Mouse (Mus musculus) thymus, postnatal 14 days (tissue): ENCODE results near the gene Slc1a2.

ENCODE experiments used
- DNase-seq: peaks from one replicate; pipeline ENCODE4 v3.0.0; 2021

The Slc1a2 gene

GRCm38 (mm10) chr2:102658163-102658660, at the start of gene Slc1a2:
Gene Slc1a2, plus strand, starts transcription at chr2:102658659.
- no peak for DNase-seq

- DNase-seq, result no peak
Measured at GRCm38 (mm10) chr2:102610485-102610884, 48.0 kb upstream of the Slc1a2 start.

- DNase-seq, result no peak
Measured at GRCm38 (mm10) chr2:102616637-102617036, 41.8 kb upstream of the Slc1a2 start.

DNA sequence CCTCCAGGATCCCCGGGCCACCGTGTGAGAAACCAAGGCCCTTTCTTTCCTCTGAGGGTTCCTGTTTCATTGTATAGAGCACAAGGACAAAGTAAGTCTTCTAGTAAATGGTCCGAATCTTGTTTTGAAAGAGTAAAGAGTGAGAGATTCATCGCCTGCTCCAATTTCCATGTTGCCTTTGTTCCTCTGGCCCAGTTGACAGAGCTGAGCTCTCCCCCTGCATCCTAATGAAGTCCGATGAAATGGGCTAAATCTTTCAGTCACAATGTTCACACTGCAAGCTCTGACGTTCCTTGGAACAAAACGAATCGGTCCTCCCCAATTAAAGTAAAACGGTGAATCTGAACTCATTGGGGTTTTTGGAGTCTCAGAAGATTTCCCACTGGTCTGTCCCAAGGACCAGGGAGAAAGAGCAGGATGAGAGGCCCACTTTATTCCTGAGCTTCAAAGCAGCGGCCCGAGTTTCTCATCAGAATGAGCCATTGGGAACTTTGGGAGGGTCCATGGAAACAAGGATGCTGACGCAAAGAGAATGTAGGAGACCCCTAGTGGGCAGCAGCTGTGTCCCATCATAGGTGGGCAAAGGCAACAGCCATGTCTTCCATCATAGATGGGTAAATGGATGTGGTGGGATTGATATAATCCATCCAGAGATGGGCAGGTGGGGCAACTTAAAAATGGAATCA, 37.6 kb upstream of the Slc1a2 start:
- DNase-seq, result no peak

- DNase-seq, result no peak
Measured at GRCm38 (mm10) chr2:102622176-102622575, 36.3 kb upstream of the Slc1a2 start.

- DNase-seq, result no peak
Measured at GRCm38 (mm10) chr2:102622943-102623342, 35.5 kb upstream of the Slc1a2 start.

GRCm38 (mm10) chr2:102624538-102624937, 33.9 kb upstream of the Slc1a2 start:
- no peak for DNase-seq

DNA sequence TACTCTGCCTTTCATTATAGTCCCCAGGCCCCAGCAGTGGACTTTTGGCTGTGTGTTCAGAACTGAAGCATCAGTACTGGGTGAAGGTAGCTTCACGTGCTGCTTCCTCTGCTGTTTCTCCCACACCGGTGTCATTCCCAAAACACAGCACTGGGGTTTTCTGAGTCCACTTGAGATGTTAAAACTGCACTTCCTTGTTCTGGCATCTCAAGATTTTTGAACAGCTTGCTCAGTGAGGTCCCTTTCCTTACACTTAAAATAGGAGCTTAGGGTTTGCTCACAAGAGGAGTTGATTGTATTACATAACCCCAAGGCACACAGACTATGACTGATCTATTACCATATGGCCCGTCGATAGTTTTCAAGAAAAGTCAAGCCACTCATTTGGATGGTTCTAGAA, 26.1 kb upstream of the Slc1a2 start:
- no peak for DNase-seq

GRCm38 (mm10) chr2:102634010-102634409, 24.4 kb upstream of the Slc1a2 start:
- no peak for DNase-seq

GRCm38 (mm10) chr2:102635523-102636060, 22.9 kb upstream of the Slc1a2 start:
- DNase-seq, result no peak

DNA sequence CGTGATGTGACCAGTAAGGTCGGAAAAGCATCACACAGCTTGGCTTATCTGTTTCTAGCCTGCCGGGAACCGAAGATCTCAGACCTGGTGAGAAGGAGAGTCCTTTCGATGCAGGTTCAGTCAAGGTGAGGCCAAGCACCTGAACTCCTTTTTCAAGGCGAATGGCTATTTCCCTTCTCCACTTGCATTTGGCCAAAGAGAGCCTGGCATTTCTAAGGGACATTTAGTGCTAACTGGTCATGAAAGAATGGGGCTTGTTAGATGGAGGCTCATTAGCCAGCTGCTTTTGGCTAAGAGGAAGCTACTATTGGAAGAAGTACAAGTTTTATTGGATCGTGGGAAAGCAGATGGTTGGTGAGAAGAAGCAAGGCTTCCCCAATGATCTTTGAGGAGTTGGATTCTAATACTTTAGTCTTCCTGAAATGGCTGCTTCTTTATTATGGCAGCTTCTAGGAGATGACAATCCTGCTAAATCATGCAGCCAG, 22.3 kb upstream of the Slc1a2 start:
- no peak for DNase-seq

- DNase-seq, result no peak
Measured at GRCm38 (mm10) chr2:102638140-102638539, 20.3 kb upstream of the Slc1a2 start.

- DNase-seq, result no peak
Measured at GRCm38 (mm10) chr2:102638690-102639089, 19.8 kb upstream of the Slc1a2 start.

DNA sequence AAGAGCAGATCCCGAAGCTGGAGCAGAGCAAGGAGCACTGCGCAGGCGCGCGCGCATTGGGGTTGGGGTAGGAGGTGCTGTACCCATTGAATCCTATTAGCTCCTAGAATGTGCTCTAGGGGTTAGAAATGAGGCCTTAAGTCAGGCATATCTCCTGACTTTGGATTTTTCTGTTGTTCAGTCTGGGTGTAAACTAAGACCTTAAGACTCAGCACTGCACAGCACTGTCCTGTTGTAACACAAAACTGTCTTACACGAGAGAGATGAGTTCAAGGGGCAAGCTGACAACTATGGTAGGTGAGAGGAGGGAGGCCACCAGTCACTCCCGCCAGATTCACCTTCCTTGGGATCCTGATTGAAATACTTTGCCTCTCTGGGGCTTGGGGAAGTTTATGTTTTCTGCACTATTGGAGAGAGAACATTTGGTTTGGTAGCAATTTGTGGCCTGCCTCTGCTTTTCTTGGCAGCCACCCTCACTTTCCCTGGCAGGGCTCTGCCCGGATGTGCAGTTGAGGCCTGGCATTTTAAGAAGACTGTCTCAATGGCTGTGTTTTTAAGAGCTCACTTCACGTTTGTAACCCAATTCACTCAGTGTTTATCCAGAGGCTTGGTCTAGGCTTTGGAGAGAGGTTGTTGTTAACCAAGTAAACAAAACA, 9.5 kb upstream of the Slc1a2 start:
- DNase-seq, result no peak

DNA sequence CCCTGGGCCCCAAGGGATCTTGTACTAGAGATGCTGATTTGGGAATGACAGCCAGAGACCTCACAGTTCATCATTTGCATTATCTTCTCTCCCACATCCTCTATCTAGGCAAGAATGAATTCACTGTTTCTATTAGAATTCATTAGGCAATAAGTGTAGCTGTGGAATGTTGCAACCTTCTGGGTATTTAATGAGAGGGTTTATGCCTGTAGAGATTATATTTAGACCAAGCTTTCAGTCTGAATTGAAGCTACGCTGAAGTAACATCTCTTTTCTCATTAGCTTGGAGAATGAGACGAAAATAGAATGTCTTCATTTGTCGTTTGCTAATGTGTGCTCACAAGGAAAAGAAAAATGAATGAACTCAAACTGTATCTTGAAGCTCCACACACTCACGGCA, 8.1 kb upstream of the Slc1a2 start:
- no peak for DNase-seq

DNA sequence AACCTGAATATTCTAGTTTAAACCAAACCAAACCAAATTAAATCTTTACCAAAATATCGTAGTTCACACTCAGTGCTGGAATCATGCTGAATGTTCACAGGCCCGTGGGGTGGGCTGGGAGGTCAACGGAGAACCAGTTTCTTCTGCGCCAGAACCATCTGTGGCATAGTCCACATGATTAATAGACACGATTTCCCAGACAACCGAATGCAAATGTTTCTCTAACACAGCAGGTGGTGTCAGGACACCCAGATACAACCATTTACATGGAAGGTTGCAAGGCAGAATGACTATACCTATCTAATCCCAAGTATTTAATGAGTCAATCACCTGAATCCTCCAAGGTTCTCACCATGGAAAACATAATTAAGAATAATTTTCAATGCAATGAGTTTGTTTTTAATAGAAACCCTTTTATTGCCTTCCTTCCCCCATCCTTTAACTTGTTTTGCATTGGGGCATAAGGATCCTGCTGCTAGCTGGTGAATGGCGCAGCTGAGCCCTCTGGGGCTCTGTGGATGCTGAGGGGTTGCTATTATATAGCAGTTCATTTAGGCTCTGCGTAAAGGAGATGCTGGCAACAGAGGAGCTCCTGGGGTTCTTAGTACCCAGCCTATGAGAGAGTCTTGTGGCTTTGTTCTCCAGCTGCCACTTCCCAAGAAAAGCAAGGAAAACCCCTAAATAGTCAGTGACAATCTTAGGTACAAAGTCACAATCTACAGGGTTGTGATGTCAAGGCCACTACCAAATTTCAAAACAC, 2.3 kb upstream of the Slc1a2 start:
- no peak for DNase-seq

- DNase-seq, result no peak
Measured at GRCm38 (mm10) chr2:102657726-102658125, 733 bp upstream of the Slc1a2 start.

DNA sequence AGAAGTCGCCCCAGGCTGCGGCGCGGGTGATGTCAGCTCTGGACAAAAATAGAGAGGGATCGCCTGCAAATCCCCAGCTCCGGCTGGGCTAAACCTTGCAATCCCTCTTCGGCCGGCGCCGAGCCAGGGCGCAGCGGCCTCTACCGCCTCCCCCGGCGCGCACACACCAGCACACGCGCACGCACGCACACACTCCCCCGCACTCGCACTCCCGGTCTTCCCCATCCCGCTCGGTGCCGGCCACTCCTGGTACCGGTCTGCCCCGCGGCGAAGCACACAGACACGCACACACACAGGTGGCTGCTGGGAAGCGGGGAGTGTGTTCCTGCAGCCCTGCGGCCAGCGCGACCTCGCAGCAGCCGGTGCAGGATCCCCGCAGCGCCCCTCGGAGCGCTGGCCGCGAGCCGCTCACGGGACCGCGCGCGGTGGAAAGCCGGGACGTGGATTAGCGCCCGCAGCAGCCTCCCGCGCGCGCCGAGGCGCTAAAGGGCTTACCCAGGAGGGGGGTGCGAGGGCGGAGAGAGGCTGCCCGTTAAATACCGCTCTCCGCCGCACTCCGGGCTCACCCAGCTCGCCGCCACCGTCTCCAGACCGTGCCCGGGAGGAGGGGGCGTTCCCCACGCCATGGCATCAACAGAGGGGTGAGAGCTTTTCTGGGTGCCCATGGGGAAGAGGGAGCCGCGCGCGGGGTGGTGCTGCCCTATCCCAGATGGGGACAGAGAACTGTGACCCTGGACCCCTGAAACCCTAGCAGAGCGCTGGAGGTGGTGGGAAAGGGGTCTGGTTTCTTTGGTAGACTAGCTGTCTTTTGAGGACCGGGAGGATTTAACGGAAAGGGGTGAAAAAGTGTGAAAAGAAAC, 432 bp downstream of the Slc1a2 start:
- DNase-seq, result no peak

DNA sequence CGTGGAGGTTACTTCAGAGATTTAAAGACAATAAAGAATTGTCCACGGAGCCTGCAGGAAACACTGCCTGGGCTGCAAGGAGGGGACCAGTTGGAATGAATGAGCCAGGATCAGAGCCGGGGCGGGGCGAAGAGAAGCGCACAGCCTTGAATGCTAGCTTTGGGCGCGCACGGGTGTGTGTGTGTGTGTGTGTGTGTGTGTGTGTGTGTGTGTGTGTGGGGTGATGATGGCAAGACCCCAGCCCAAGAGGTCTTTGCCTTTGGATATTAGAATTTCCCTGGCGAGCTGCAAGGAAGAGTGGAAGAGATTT, 1.0 kb downstream of the Slc1a2 start:
- DNase-seq, result no peak

- no peak for DNase-seq
Measured at GRCm38 (mm10) chr2:102661052-102661451, 2.6 kb downstream of the Slc1a2 start.

- no peak for DNase-seq
Measured at GRCm38 (mm10) chr2:102662911-102663310, 4.5 kb downstream of the Slc1a2 start.

DNA sequence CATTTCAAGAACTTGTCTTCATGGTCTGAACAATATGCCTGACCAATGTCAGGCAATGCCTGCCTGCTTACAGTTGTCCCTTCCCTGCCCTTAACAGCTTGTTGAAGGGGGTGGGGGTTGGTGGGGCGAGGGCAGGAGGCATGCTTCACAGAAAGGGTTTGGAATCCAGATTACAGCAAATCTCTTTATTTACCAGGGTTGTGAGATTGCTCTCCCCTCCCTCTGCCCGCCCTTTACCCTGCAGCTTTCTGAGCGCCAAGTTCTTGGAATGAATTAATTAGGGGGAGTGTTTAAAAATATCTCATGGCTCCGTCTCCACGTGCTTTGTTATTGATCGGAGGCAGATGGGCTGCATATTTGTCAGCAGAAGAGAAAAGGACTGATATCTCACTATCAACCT, 4.9 kb downstream of the Slc1a2 start:
- no peak for DNase-seq

DNA sequence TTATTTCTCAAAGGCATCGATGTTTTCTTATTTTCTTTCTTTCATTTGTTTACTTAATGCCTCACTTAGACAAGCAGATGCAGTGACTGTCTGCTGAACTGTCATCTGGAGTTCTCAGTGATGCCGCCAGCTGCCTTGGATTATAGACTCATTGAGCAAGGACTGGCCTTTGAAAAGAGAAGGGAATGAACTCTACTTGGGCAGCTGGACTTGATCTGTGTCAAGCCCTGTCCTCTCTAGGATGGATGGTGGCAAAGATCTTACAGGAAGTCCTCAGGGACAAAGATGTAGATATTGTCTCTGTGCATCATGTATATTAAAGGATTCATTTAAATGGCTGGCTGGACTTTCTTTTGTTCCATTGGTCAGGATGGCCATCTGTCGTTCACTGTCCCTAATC, 5.4 kb downstream of the Slc1a2 start:
- no peak for DNase-seq
